Mouse (Mus musculus) stomach, embryonic 15.5 days (tissue): ENCODE measurements around the gene Afap1l2. TPM values are rescaled to one million over a fixed set of nuclear protein-coding genes. Genes with fewer than 3 reads are reported as not detected.

Source experiments
- ATAC-seq: fragments of 200-750 bp; cut with Nextera tagmentation; 2 replicates; pipeline ENCODE4 v1.8.0; 2017; ENCODE audit warnings: low read depth, moderate number of reproducible peaks, moderate TSS enrichment; ENCODE audit not compliant: insufficient read depth, low FRiP score
- H3K27ac ChIP-seq: fragments of 300-500 bp; sonication (generic); 2 replicates; pipeline ENCODE4 v1.5.1; 2015; ENCODE audit warnings: mild to moderate bottlenecking, inconsistent platforms
- H3K27me3 ChIP-seq: fragments of 300-500 bp; sonication (generic); replicated peaks from 2 replicates; pipeline ENCODE4 v1.6.1; 2015; ENCODE audit warnings: inconsistent platforms
- H3K36me3 ChIP-seq: fragments of 300-500 bp; sonication (generic); 2 replicates; pipeline ENCODE4 v1.6.1; 2015; ENCODE audit warnings: inconsistent platforms
- H3K4me1 ChIP-seq: fragments of 300-500 bp; sonication (generic); 2 replicates; pipeline ENCODE4 v1.6.1; 2015; ENCODE audit warnings: inconsistent platforms
- H3K4me2 ChIP-seq: fragments of 300-500 bp; sonication (generic); 2 replicates; pipeline ENCODE4 v1.6.1; 2015; ENCODE audit warnings: mild to moderate bottlenecking, inconsistent platforms
- H3K4me3 ChIP-seq: fragments of 300-500 bp; sonication (generic); replicated peaks from 2 replicates; pipeline ENCODE4 v1.5.1; 2015; ENCODE audit warnings: inconsistent platforms
- H3K9ac ChIP-seq: fragments of 300-500 bp; sonication (generic); 2 replicates; pipeline ENCODE4 v1.6.1; 2015; ENCODE audit warnings: inconsistent platforms
- H3K9me3 ChIP-seq: fragments of 300-500 bp; sonication (generic); 2 replicates; pipeline ENCODE4 v1.6.1; 2016; ENCODE audit warnings: inconsistent platforms
- WGBS: fragments of 180-500 bp; shearing (Covaris S2); methylation state at CpG from one replicate; pipeline ENCODE4 v1.1.7; 2015; 5-methylcytosine and 5-hydroxymethylcytosine counted together
- polyA plus RNA-seq: library from polyadenylated mRNA; unstranded; fragments of >200 nt; fragmentation: Nextera tagmentation; extraction: Ambion mirVana; gene quantifications from 2 replicates; pipeline ENCODE4 v1.2.1, GENCODE M21; 2015

Gene Afap1l2
- polyA plus RNA-seq, 1 experiment from 2014 or later: 21.2 TPM

DNA sequence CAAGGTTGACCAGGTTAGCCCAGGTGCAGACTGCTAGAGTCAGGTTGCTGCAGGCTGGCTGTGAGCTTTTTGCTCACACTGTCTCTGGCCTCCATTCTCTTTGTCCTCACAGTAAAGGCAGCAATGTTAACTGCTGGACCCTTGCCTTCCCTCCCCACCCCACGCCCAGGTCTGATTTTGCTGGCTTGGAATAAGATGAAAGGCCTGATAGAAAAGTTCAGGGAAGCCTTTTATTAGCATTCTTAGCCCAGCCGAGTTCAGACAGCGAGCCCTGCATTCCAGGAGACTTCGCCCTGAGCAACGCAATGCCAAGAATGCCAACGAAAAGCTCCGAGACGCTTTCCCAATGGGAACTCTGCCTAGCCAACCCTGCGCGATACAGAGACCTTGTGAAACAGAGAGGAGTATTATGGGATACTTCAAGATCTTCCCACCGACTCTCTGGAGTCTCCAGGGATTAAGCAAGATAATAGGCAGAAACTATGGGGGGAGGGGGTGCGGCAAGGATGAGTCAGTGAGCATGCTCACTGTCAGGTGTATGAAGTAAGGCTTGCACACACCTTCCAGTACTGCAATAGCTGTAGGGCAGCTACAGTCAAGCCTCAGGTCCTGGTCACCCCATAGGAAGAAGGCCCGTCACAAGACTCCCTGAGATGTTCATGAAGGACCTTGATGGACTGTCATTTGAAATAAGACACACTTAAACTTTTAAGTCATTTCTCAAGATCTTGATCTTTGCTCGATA lies 17.5 kb downstream of the Afap1l2 start:
- peaks cover 32% of the 10 kb centered on the region for H3K4me1 ChIP-seq
- peak overlapping the region; percentile 67 for H3K27ac ChIP-seq
- H3K4me2 ChIP-seq: no peak overlapping the region
- H3K9ac ChIP-seq: no peak overlapping the region
- H3K4me3 ChIP-seq: no peak overlapping the region
- no peaks in the 10 kb centered on the region for H3K9me3 ChIP-seq
- no peaks in the 10 kb centered on the region for H3K27me3 ChIP-seq
- H3K36me3 ChIP-seq: no peaks in the 10 kb centered on the region
- peak; percentile 19; the same call in 1 of the 2 replicates for ATAC-seq
- WGBS: 56% methylated on average over 14 of the region's 14 CpGs

DNA sequence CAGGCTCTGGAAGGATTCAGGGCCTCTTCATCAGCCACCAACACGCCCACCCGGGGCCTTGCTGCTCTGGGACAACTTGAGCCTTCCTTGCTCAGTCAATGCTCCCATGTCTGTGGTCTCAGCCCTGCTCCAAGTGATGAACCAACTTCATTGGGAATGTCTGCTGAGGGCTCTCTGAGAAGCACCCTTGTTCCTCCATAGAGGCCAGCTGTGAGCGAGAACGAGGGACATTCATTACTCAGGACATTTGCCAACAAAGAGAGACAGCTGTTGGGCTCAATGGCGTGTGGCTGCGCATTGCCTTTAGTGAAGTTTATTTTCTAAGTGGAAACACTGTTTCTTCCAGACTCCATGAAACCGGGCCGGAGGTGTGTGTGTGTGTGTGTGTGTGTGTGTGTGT lies 18.9 kb downstream of the Afap1l2 start:
- H3K4me2 ChIP-seq: no peak overlapping the region
- peak overlapping the region; percentile 67; the same call in 1 of the 2 replicates for H3K27ac ChIP-seq
- H3K9ac ChIP-seq: no peak overlapping the region
- H3K27me3 ChIP-seq: no peaks in the 10 kb centered on the region
- no peak for ATAC-seq
- H3K4me1 ChIP-seq: peaks cover 32% of the 10 kb centered on the region
- no peaks in the 10 kb centered on the region for H3K9me3 ChIP-seq
- H3K4me3 ChIP-seq: no peak overlapping the region
- WGBS: 51% methylated on average over 8 of the region's 8 CpGs
- H3K36me3 ChIP-seq: no peaks in the 10 kb centered on the region

DNA sequence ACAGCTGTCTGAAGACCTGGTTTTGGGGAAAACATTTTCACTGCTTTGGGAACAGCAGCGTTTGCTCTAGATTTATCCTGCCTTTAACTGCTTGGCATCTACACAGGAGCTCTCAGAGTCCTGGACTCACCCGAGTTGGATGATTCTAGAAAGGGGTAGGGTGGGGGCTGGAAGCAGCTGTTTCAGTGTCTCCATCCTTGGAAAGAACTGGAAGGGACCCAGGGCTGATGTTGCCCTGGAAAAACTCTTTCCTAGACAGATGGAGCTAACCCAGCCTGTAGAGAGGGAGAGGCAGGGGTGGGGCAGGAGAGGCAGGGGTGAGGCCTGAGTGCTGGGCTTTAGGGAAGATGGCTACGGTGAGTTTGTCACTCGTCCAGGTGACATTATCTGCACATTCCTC lies 23.8 kb downstream of the Afap1l2 start:
- Histone ChIP-seq H3K4me1 (peaks cover 23% of the 10 kb centered on the region), H3K27ac (peak overlapping the region; percentile 90), H3K4me2 (no peak overlapping the region), H3K27me3 (no peaks in the 10 kb centered on the region), H3K4me3 (no peak overlapping the region), H3K36me3 (no peaks in the 10 kb centered on the region), H3K9ac (no peak overlapping the region), H3K9me3 (no peaks in the 10 kb centered on the region)
- ATAC-seq: no peak
- WGBS: 30% methylated on average over 4 of the region's 4 CpGs

DNA sequence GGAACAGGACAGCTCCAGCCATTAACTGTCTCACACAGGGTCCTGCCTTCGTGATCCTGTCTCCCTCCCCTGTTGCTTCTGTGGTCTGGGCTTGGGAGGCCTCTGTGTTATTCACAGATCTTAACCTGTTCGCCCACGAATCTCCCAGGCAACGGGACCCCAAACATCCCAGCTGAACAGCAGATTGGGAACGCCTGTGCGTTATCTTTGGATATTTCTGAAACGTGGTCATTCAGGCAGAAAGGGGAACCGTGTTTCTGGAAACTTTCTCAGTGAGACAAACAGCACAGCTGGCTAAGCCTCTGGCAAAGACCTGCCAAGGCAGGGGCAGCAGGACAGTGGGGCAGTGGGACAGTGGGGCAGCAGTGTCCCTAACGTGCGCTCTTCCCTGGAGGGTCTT lies 24.3 kb downstream of the Afap1l2 start:
- 49% methylated on average over 10 of the region's 10 CpGs for WGBS

DNA sequence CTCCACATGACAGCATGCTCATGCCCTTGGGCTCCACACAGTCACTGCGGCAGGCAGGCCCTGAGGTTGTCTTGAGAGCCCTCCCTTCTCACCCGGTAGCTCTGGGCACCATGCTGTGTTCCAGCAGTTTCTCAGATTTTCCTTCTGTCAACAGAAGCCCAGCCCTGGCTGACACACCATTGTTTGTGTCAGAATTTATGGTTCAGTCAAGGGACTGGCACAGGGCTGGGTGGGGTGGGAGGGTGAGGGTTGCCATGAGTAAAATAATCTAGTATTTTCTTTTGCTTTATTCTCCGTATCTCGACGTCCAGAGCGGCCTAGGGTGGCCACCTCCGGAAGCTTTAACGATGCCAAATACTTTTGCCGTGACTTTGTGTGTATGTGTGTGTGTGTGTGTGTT lies 26.3 kb downstream of the Afap1l2 start:
- Histone ChIP-seq H3K27ac (peak overlapping the region; percentile 59), H3K4me2 (no peak overlapping the region), H3K4me3 (no peak overlapping the region), H3K9ac (no peak overlapping the region), H3K36me3 (no peaks in the 10 kb centered on the region), H3K9me3 (no peaks in the 10 kb centered on the region), H3K27me3 (no peaks in the 10 kb centered on the region), H3K4me1 (peaks cover 17% of the 10 kb centered on the region; the same call in 1 of the 2 replicates)
- no peak for ATAC-seq
- WGBS: 62% methylated on average over 9 of the region's 9 CpGs

More for the DNA sequence above, 24.3 kb downstream of the Afap1l2 start:
- H3K27me3 ChIP-seq: no peaks in the 10 kb centered on the region
- peak overlapping the region; percentile 90 for H3K27ac ChIP-seq
- ATAC-seq: no peak
- no peak overlapping the region for H3K4me3 ChIP-seq
- H3K4me2 ChIP-seq: no peak overlapping the region
- no peaks in the 10 kb centered on the region for H3K36me3 ChIP-seq
- no peak overlapping the region; the same call in 1 of the 2 replicates for H3K9ac ChIP-seq
- peaks cover 18% of the 10 kb centered on the region for H3K4me1 ChIP-seq
- no peaks in the 10 kb centered on the region for H3K9me3 ChIP-seq

DNA sequence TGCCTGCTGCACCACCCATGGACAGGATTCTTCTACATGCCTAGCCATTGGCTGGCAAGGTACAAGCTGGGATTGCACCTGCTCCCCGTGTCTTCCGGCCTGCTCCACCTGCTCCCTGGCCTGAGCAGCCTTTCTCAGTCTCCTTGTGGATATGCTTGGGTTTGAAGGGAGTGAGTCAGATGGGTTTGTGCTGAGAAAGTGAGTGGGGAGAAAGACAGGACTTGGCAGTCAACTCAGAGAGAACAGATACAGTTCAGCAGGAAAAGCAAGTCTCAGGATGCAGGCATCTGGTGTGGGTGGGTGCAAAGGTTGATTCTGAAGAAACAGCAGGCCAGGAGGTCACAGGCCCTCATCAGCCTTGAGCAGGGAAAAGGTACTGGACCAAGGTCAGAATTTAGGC lies 27.2 kb downstream of the Afap1l2 start:
- H3K27me3 ChIP-seq: no peaks in the 10 kb centered on the region
- H3K4me3 ChIP-seq: no peak overlapping the region
- H3K27ac ChIP-seq: peak overlapping the region; percentile 59; the same call in 1 of the 2 replicates
- no peak overlapping the region for H3K4me2 ChIP-seq
- H3K36me3 ChIP-seq: no peaks in the 10 kb centered on the region
- ATAC-seq: no peak
- 81% methylated on average over 2 of the region's 2 CpGs for WGBS
- peaks cover 17% of the 10 kb centered on the region; the same call in 1 of the 2 replicates for H3K4me1 ChIP-seq
- H3K9ac ChIP-seq: no peak overlapping the region
- H3K9me3 ChIP-seq: no peaks in the 10 kb centered on the region

DNA sequence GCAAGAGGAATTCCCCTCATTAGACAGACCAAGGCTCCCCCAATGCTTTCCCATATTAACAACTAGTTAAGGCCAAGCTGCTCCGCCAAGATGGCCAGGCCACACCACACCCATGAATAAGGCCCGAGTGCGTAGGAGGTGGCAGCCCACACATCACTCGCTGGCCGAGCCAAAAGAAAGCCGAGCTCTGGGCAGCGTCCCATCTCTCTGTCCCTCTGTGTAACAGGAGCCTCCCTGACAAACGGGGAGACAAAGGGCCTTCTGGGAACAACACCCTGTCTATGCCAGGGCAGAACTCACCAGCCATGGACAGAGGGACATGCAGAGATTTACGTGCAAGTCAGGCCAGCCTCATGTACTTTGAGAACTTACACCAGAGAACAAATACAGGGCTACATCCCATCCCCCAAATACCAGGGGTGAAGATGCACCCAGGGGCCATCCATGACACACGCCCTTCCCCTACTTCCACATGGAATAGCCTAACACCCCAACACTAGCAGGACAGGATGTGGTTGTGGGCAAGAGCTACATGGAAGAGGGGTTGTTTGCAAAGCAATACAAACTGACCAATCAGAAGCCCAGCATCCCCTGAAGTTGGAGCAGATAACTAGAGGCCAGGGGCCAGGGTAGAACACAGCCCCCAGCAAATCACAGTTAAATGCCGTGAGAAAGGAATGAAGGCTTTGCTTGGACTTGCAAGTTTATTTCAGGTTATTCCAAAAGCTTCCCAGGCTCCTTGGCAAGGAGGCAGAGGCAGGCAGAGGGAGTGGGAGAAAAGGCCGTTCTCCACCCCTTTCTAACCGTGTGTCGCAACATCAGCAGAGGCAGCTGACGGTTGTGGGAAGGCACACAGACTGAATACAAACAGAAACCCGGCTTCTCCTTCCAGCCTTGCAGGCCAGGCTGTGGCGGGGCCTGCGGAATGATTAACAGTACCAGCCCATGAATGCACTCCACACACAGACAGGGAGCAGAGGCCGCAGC lies 30.8 kb downstream of the Afap1l2 start:
- H3K9ac ChIP-seq: no peak overlapping the region
- peaks cover 15% of the 10 kb centered on the region; the same call in 1 of the 2 replicates for H3K4me1 ChIP-seq
- H3K27me3 ChIP-seq: no peaks in the 10 kb centered on the region
- no peak overlapping the region for H3K4me3 ChIP-seq
- no peaks in the 10 kb centered on the region for H3K9me3 ChIP-seq
- ATAC-seq: peak; percentile 28; the same call in 1 of the 2 replicates
- H3K36me3 ChIP-seq: no peaks in the 10 kb centered on the region
- no peak overlapping the region for H3K4me2 ChIP-seq
- H3K27ac ChIP-seq: peak overlapping the region; percentile 83
- 37% methylated on average over 19 of the region's 19 CpGs for WGBS

DNA sequence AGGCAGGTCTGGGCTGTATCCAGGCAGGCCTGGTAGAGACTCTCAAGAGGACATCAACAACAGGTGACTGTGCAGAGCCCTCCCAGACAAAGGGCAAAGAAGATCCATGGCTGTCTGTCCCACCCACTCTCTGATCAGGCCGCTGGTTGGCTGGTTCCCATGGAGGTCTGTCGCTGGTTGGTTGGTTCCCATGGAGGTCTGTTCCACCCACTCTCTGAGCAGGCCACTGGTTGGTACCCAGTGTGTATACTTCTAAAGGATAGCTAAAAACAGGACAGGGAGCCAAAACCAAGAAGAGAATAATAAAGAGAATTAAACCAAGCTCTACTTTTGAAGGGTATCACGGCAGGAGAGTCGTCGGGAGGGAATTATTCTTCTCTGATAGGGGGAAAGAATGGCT lies 31.5 kb downstream of the Afap1l2 start:
- 91% methylated on average over 5 of the region's 5 CpGs for WGBS
- H3K9ac ChIP-seq: no peak overlapping the region
- peaks cover 14% of the 10 kb centered on the region; the same call in 1 of the 2 replicates for H3K4me1 ChIP-seq
- no peak overlapping the region for H3K4me3 ChIP-seq
- H3K9me3 ChIP-seq: no peaks in the 10 kb centered on the region
- H3K27ac ChIP-seq: no peak overlapping the region
- H3K4me2 ChIP-seq: no peak overlapping the region
- no peak for ATAC-seq
- H3K27me3 ChIP-seq: no peaks in the 10 kb centered on the region
- no peaks in the 10 kb centered on the region for H3K36me3 ChIP-seq

DNA sequence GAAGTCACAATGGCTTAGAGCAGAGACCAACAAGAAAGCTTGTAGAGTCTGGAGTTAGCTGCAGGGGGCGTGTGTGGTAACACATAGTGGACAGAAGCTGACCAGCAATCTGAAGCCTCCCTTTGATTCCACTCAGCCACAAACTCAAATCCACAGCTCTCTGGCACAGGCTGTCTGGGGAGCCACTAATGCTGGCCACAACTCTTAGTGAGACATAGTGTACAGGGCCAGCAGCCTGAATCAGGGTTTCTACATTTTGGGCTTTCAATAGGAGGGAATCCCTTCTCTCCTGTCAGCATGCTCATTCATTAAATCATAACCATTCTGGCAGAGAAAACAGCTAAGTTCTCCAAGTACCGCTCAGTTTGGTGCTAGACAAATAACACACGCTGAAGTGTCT lies 32.5 kb downstream of the Afap1l2 start:
- H3K27ac ChIP-seq: no peak overlapping the region; the same call in 1 of the 2 replicates
- no peaks in the 10 kb centered on the region for H3K9me3 ChIP-seq
- no peak for ATAC-seq

DNA sequence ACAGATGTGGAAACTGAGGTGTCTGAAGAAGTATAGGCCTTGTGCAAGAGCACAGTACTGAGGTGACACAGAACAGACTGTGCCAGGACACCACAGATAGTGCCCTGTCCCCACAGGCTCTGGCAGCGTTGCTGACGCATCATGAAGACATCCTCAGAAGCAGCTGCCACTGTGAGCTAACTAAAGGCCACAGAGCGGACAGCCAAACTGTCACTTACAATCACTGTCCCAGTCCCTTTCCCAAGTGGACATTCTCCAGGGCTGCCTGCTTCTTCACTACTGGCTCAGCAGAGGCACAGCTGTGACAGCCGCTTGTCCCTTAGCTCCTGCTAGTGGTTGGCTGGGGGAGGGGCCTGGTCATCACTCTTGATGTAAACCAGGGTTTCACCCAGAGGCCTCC lies 33.9 kb downstream of the Afap1l2 start:
- no peak overlapping the region for H3K4me2 ChIP-seq
- no peak overlapping the region for H3K9ac ChIP-seq
- no peak overlapping the region for H3K4me3 ChIP-seq
- H3K4me1 ChIP-seq: peaks cover 12% of the 10 kb centered on the region; the same call in 1 of the 2 replicates
- H3K27me3 ChIP-seq: no peaks in the 10 kb centered on the region
- H3K36me3 ChIP-seq: no peaks in the 10 kb centered on the region
- H3K27ac ChIP-seq: 0 out of 2 replicates have a peak overlapping the region, but pooled peaks have one; percentile 50
- peak; percentile 40; the same call in 1 of the 2 replicates for ATAC-seq
- WGBS: 67% methylated on average over 4 of the region's 4 CpGs
- no peaks in the 10 kb centered on the region for H3K9me3 ChIP-seq

More for the DNA sequence above, 32.5 kb downstream of the Afap1l2 start:
- Histone ChIP-seq H3K9ac (no peak overlapping the region), H3K4me1 (peaks cover 12% of the 10 kb centered on the region; the same call in 1 of the 2 replicates), H3K4me3 (no peak overlapping the region), H3K4me2 (no peak overlapping the region), H3K36me3 (no peaks in the 10 kb centered on the region), H3K27me3 (no peaks in the 10 kb centered on the region)
- 77% methylated on average over 3 of the region's 3 CpGs for WGBS

DNA sequence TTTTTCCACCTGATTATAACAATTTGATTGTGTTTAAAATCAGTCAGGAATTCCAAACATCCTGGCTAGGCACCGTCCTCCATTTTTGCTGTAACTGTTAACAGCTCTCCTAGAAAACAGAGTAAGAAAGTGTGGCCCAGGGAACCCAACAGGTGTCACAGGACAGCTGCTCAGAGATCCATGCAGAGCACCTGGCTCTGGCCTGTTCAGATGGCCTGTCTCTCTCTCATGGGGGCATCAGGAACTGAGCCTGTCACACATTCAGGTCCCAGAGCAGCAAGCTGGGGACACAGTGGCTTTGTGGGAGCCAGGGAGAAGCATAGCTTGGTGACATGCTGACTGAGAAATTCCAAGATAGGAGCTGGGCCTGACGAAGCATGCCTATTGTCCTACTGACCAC lies 35.3 kb downstream of the Afap1l2 start:
- Histone ChIP-seq H3K27me3 (no peaks in the 10 kb centered on the region), H3K4me1 (peaks cover 6% of the 10 kb centered on the region; the same call in 1 of the 2 replicates), H3K4me2 (no peak overlapping the region), H3K4me3 (no peak overlapping the region), H3K36me3 (no peaks in the 10 kb centered on the region), H3K9me3 (no peaks in the 10 kb centered on the region), H3K27ac (no peak overlapping the region), H3K9ac (no peak overlapping the region)
- ATAC-seq: no peak
- 64% methylated on average over 2 of the region's 2 CpGs for WGBS
